Mouse (Mus musculus): Measurements from ENCODE around the gene Cfap44. TPM values are rescaled to one million over a fixed set of nuclear protein-coding genes. Genes with fewer than 3 reads are reported as not detected.

Gene Cfap44
- total RNA-seq, 2 experiments from 2014 or later = 0.59 TPM; not detected in 1

DNA sequence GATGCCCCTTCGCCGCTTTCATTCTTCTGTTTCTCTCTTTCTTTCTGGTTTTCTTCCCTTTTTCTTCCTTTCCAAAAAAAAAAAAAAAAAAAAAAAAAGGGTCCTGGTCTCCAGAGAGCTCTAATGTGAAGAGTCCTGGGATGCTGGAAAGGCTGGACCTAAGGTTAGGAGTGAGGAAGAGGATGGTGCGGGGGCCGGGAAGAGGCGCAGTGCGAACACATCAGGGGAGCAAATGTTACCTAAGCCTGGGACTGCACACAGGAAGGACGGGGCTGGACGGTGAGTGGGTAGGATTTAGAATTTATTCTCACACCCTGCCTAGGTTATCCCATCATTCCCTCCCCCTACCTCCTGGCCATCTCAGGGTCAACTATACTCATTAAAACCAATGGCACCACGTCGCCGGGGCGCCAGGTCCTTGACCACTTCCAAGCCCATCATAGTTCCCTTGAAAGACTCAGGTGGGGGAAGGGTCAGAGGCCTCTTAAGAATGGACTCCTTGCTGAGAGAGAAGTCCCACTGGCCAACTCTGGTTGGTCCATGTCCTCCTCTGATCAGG is 136.7 kb downstream of the Cfap44 start:
- DNase-seq = no peak

Other genes starting within 250 kb of the Cfap44 start
- gene Usf3, start 221.6 kb upstream of the Cfap44 start, total RNA-seq (2021) = 10 to 100 TPM; 15.9 to 16.6 TPM
- under 1 TPM; 0.30 to 0.85 TPM for gene Sidt1, start 61.6 kb upstream of the Cfap44 start, total RNA-seq (2021)
- 10 to 100 TPM in 1 of 2 experiments, 1 to 10 TPM in 1; 8.5 to 11.4 TPM for gene Spice1, start 47.7 kb upstream of the Cfap44 start, total RNA-seq (2021)
- gene Boc, start 164.1 kb downstream of the Cfap44 start, total RNA-seq (2021) = 1 to 10 TPM; 3.5 to 4.8 TPM

Data from heart, adult 18-20 months (tissue).